Mouse (Mus musculus) frontal cortex, postnatal 36 days (tissue): ENCODE results near the gene Ccdc182.

Experiments used
- DNase-seq, 2 experiments: peaks; one replicate each; pipeline ENCODE4 v3.0.0; 2022; ENCODE audit warnings: low spot score in 2 of 2

Ccdc182 gene

GRCm38 (mm10) chr11:88293631-88294393, at the start of gene Ccdc182:
Gene Ccdc182 (plus strand): TSS chr11:88294058.
- DNase-seq = no peak

GRCm38 (mm10) chr11:88245581-88246170, 48.2 kb upstream of the Ccdc182 start:
- peak; percentile 51 to 57 for DNase-seq

GRCm38 (mm10) chr11:88248636-88249035, 45.2 kb upstream of the Ccdc182 start:
- no peak for DNase-seq

- DNase-seq = no peak
Measured at GRCm38 (mm10) chr11:88250568-88250967, 43.3 kb upstream of the Ccdc182 start.

GRCm38 (mm10) chr11:88251295-88251694, 42.6 kb upstream of the Ccdc182 start:
- no peak for DNase-seq

GRCm38 (mm10) chr11:88251972-88252766, 41.7 kb upstream of the Ccdc182 start:
- peak; percentile 79 to 82 for DNase-seq

GRCm38 (mm10) chr11:88252767-88253513, 40.9 kb upstream of the Ccdc182 start:
- no peak for DNase-seq

GRCm38 (mm10) chr11:88253514-88254167, 40.2 kb upstream of the Ccdc182 start:
- DNase-seq = no peak

GRCm38 (mm10) chr11:88257700-88258099, 36.2 kb upstream of the Ccdc182 start:
- DNase-seq = no peak

GRCm38 (mm10) chr11:88258212-88258611, 35.6 kb upstream of the Ccdc182 start:
- no peak for DNase-seq

- no peak for DNase-seq
Measured at GRCm38 (mm10) chr11:88260463-88260862, 33.4 kb upstream of the Ccdc182 start.

- no peak for DNase-seq
Measured at GRCm38 (mm10) chr11:88264889-88265288, 29.0 kb upstream of the Ccdc182 start.

- DNase-seq = no peak
Measured at GRCm38 (mm10) chr11:88266311-88266710, 27.5 kb upstream of the Ccdc182 start.

- DNase-seq = no peak
Measured at GRCm38 (mm10) chr11:88271870-88272269, 22.0 kb upstream of the Ccdc182 start.

GRCm38 (mm10) chr11:88274111-88274879, 19.6 kb upstream of the Ccdc182 start:
- no peak for DNase-seq

- no peak for DNase-seq
Measured at GRCm38 (mm10) chr11:88274901-88275498, 18.9 kb upstream of the Ccdc182 start.

GRCm38 (mm10) chr11:88275949-88276348, 17.9 kb upstream of the Ccdc182 start:
- no peak for DNase-seq

GRCm38 (mm10) chr11:88276534-88277308, 17.1 kb upstream of the Ccdc182 start:
- peak; percentile 25 to 32 for DNase-seq

GRCm38 (mm10) chr11:88279006-88279405, 14.9 kb upstream of the Ccdc182 start:
- DNase-seq = no peak
